Mouse (Mus musculus) E14TG2a.4 (cell line): ENCODE data around the gene Atmin.
A peak's percentile ranks its signal among the peaks of the same experiment; 100 is the strongest.

Experiments used
- H3K27me3 ChIP-seq: 2 replicates; pipeline ENCODE4 v1.6.1; 2014; ENCODE audit warnings: low read length, control low read depth; ENCODE audit not compliant: insufficient read depth
- H3K36me3 ChIP-seq: 2 replicates; pipeline ENCODE4 v1.6.1; 2014; ENCODE audit warnings: low read length, control low read depth; ENCODE audit not compliant: insufficient read depth
- H3K4me1 ChIP-seq: replicated peaks from 2 replicates; pipeline ENCODE4 v1.6.1; 2014; ENCODE audit warnings: low read depth, low read length, control low read depth
- H3K4me3 ChIP-seq: replicated peaks from 2 replicates; pipeline ENCODE4 v1.5.1; 2014; ENCODE audit warnings: mild to moderate bottlenecking, low read length
- H3K9me3 ChIP-seq: 2 replicates; pipeline ENCODE4 v1.6.1; 2014; ENCODE audit warnings: low read length, control low read depth
- CTCF ChIP-seq: conservative IDR thresholded peaks from 2 replicates; pipeline ENCODE4 v1.5.1; 2014; ENCODE audit warnings: low read length
- NANOG ChIP-seq: IDR thresholded peaks from 2 replicates; pipeline ENCODE4 v1.6.1; 2014; ENCODE audit warnings: borderline replicate concordance, low read length, mixed read lengths
- POU5F1 ChIP-seq: IDR thresholded peaks from 2 replicates; pipeline ENCODE4 v1.6.1; 2014; ENCODE audit warnings: low read length, borderline replicate concordance

The Atmin gene

GRCm38 (mm10) chr8:116992176-116992971 is 49.2 kb downstream of the Atmin start:
- peaks cover 48% of the 10 kb centered on the region for H3K36me3 ChIP-seq
- H3K4me3 ChIP-seq = peak overlapping the region; percentile 96
- TF ChIP-seq CTCF (no peak), NANOG (no peak), POU5F1 (no peak)
- no peaks in the 10 kb centered on the region for H3K9me3 ChIP-seq
- no peaks in the 10 kb centered on the region for H3K27me3 ChIP-seq
- H3K4me1 ChIP-seq = peaks cover 51% of the 10 kb centered on the region

GRCm38 (mm10) chr8:116993095-116993867 is 50.1 kb downstream of the Atmin start, which contains the start of gene Gcsh:
TSS of gene Gcsh (minus strand) at chr8:116993537.
- Histone ChIP-seq H3K4me1 (peaks cover 48% of the 10 kb centered on the region), H3K27me3 (0 out of 2 replicates have a peak, but pooled peaks cover 5% of the 10 kb centered on the region), H3K36me3 (peaks cover 39% of the 10 kb centered on the region), H3K9me3 (no peaks in the 10 kb centered on the region; the same call in 1 of the 2 replicates), H3K4me3 (peak within 1 kb of the TSS; percentile 96)
- TF ChIP-seq NANOG (no peak), POU5F1 (no peak), CTCF (no peak)

- TF ChIP-seq NANOG (no peak), CTCF (no peak), POU5F1 (no peak)
- Histone ChIP-seq H3K27me3 (0 out of 2 replicates have a peak, but pooled peaks cover 5% of the 10 kb centered on the region), H3K4me1 (peaks cover 39% of the 10 kb centered on the region), H3K36me3 (peaks cover 31% of the 10 kb centered on the region), H3K4me3 (peak overlapping the region; percentile 96), H3K9me3 (peaks cover 9% of the 10 kb centered on the region)
Observed at GRCm38 (mm10) chr8:116994016-116994716, 51.0 kb downstream of the Atmin start.
